In the genomic region with DNA sequence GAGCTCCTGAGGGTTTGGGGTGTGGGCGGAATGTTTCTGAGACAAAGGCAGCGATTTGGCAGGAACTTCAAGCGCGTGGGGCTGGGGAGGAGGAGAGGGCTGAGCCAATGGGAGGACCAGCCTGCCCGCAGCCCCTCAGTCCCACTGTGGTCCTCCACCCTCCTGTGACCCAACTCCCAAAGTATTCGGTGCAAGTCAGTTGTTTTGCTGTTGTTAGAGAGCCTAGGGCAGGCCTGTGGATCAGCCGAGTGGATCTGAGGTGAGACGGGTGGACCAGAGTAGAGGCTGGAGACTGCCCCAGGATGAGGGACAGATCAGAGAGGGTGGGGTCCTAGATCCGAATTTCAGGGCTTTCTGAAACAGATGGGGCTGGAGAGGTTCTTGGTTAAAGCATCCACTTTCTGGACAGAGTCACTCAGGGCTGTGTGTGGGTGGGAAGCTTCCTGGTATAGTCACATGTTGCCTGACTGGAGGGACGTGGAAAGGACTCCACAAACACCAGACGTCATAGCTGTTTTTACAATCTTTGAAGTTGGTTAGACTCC, we compare ENCODE assay signal across 9 mouse cellular contexts.
DNase-seq lines count a peak whose midpoint lies in the region; ATAC-seq lines count a peak whose summit lies in the region.
"Had no signal": no experiment of that assay in that cellular context is flagged by ENCODE, and none has a peak within 500 bp of the region (broad histone marks: within the 10 kb centered on the region; RNA-seq: fewer than 3 reads in every experiment).

No protein-coding gene starts in this region.

- peak overlapping the region; percentile 71 for H3K4me2 ChIP-seq in heart, embryonic 11.5 days
- H3K4me2 ChIP-seq in kidney, embryonic 14.5 days (replicated peaks; ENCODE audit: low read depth, low read length): peak overlapping the region; percentile 71
- peak overlapping the region; percentile 66 for H3K4me2 ChIP-seq in limb, embryonic 13.5 days (replicated peaks)
- H3K4me2 ChIP-seq in midbrain, embryonic 13.5 days (replicated peaks): peak overlapping the region; percentile 60

- no peaks in the 10 kb centered on the region for H3K36me3 ChIP-seq in heart, embryonic 11.5 days (ENCODE audit: control insufficient read depth, insufficient read depth, low read length)
- H3K36me3 ChIP-seq in kidney, embryonic 14.5 days (ENCODE audit: control insufficient read depth, insufficient read depth, low read length): no peaks in the 10 kb centered on the region
- no peaks in the 10 kb centered on the region for H3K36me3 ChIP-seq in limb, embryonic 13.5 days
- no peaks in the 10 kb centered on the region for H3K36me3 ChIP-seq in midbrain, embryonic 13.5 days
- H3K36me3 ChIP-seq in splenic B cell, adult 2 months (ENCODE audit: control insufficient read depth, insufficient read depth, low read length, poor library complexity, severe bottlenecking): no peaks in the 10 kb centered on the region
- H3K36me3 ChIP-seq: G1E had no signal

- DNase-seq in cerebellum, postnatal 14 days: peak; percentile 42 to 44
- DNase-seq in cerebellum, adult 9-11 months: no peak
- peak; percentile 85 for DNase-seq in fibroblast of lung, adult 2 months (ENCODE audit: low read depth)
- peak; percentile 69 for DNase-seq in splenic B cell, adult 2 months (ENCODE audit: low read depth, low spot score)

- H3K27ac ChIP-seq in heart, embryonic 11.5 days (ENCODE audit: low read depth, low read length): peak overlapping the region; percentile 23
- H3K27ac ChIP-seq in kidney, embryonic 14.5 days (ENCODE audit: low read depth, low read length): peak overlapping the region; percentile 71; the same call in 1 of the 2 replicates
- peak overlapping the region; percentile 56; the same call in 1 of the 2 replicates for H3K27ac ChIP-seq in limb, embryonic 13.5 days
- no peak overlapping the region for H3K27ac ChIP-seq in midbrain, embryonic 13.5 days

- WGBS in heart, embryonic 11.5 days (ENCODE audit: insufficient replicate concordance): 14% methylated on average over 11 of the region's 11 CpGs
- 9% methylated on average over 11 of the region's 11 CpGs for WGBS in kidney, embryonic 14.5 days
- 26% methylated on average over 11 of the region's 11 CpGs for WGBS in limb, embryonic 13.5 days
- 26% methylated on average over 11 of the region's 11 CpGs for WGBS in midbrain, embryonic 13.5 days

- H3K9me3 ChIP-seq in heart, embryonic 11.5 days (replicated peaks; ENCODE audit: control insufficient read depth, low read length): no peaks in the 10 kb centered on the region
- no peaks in the 10 kb centered on the region for H3K9me3 ChIP-seq in kidney, embryonic 14.5 days (ENCODE audit: control insufficient read depth, low read length)
- H3K9me3 ChIP-seq in limb, embryonic 13.5 days: no peaks in the 10 kb centered on the region
- no peaks in the 10 kb centered on the region for H3K9me3 ChIP-seq in midbrain, embryonic 13.5 days
- H3K9me3 ChIP-seq: G1E had no signal

- peak overlapping the region; percentile 38 for H3K4me3 ChIP-seq in heart, embryonic 11.5 days (ENCODE audit: low read depth, low read length)
- peak overlapping the region; percentile 33 for H3K4me3 ChIP-seq in kidney, embryonic 14.5 days (ENCODE audit: low read length)
- H3K4me3 ChIP-seq in limb, embryonic 13.5 days: peak overlapping the region; percentile 40
- H3K4me3 ChIP-seq in midbrain, embryonic 13.5 days (replicated peaks): peak overlapping the region; percentile 39

- H3K4me1 ChIP-seq in heart, embryonic 11.5 days (ENCODE audit: control insufficient read depth, insufficient read depth, low read length): peaks cover 8% of the 10 kb centered on the region; the same call in 1 of the 2 replicates
- no peaks in the 10 kb centered on the region; the same call in 1 of the 2 replicates for H3K4me1 ChIP-seq in kidney, embryonic 14.5 days (ENCODE audit: control insufficient read depth, insufficient read depth, low read length)
- peaks cover 16% of the 10 kb centered on the region for H3K4me1 ChIP-seq in limb, embryonic 13.5 days
- 0 out of 2 replicates have a peak, but pooled peaks cover 11% of the 10 kb centered on the region for H3K4me1 ChIP-seq in midbrain, embryonic 13.5 days (replicated peaks)

- ATAC-seq in heart, embryonic 11.5 days (replicated peaks; ENCODE audit: insufficient number of reproducible peaks, low FRiP score, low TSS enrichment): peak; percentile 67
- peak; percentile 90 for ATAC-seq in kidney, embryonic 14.5 days (ENCODE audit: low FRiP score, low TSS enrichment)
- peak; percentile 88 for ATAC-seq in limb, embryonic 13.5 days (ENCODE audit: low FRiP score, low read depth)
- ATAC-seq in midbrain, embryonic 13.5 days: peak; percentile 84

- no peaks in the 10 kb centered on the region for H3K27me3 ChIP-seq in heart, embryonic 11.5 days (ENCODE audit: control insufficient read depth, insufficient read depth, low read length)
- no peaks in the 10 kb centered on the region for H3K27me3 ChIP-seq in kidney, embryonic 14.5 days (ENCODE audit: control insufficient read depth, insufficient read depth, low read length)
- no peaks in the 10 kb centered on the region for H3K27me3 ChIP-seq in limb, embryonic 13.5 days
- peaks cover 4% of the 10 kb centered on the region; the same call in 1 of the 2 replicates for H3K27me3 ChIP-seq in midbrain, embryonic 13.5 days
- H3K27me3 ChIP-seq in splenic B cell, adult 2 months (ENCODE audit: control insufficient read depth, insufficient read depth, low read length, poor library complexity, severe bottlenecking): no peaks in the 10 kb centered on the region

- H3K9ac ChIP-seq in heart, embryonic 11.5 days (ENCODE audit: low read depth, low read length): peak overlapping the region; percentile 48; the same call in 1 of the 2 replicates
- H3K9ac ChIP-seq in kidney, embryonic 14.5 days (ENCODE audit: low read depth, low read length): peak overlapping the region; percentile 46; the same call in 1 of the 2 replicates
- H3K9ac ChIP-seq in limb, embryonic 13.5 days: peak overlapping the region; percentile 62
- H3K9ac ChIP-seq in midbrain, embryonic 13.5 days (replicated peaks): peak overlapping the region; percentile 36
